Mouse (Mus musculus): ENCODE measurements around the gene Pde11a. TPM values are rescaled to one million over a fixed set of nuclear protein-coding genes. Genes with fewer than 3 reads are reported as not detected.

The Pde11a gene
- total RNA-seq, 2 experiments from 2014 or later = 0.16 to 0.30 TPM

GRCm38 (mm10) chr2:76057555-76057954 is 281.0 kb downstream of the Pde11a start:
- DNase-seq = no peak

GRCm38 (mm10) chr2:76053748-76054331 is 284.7 kb downstream of the Pde11a start:
- DNase-seq = no peak

- no peak for DNase-seq
Observed at GRCm38 (mm10) chr2:76052897-76053505, 285.6 kb downstream of the Pde11a start.

GRCm38 (mm10) chr2:76051385-76051784 is 287.2 kb downstream of the Pde11a start:
- no peak for DNase-seq

- DNase-seq = no peak
Observed at GRCm38 (mm10) chr2:76050911-76051310, 287.7 kb downstream of the Pde11a start.

GRCm38 (mm10) chr2:76050092-76050491 is 288.5 kb downstream of the Pde11a start:
- peak; percentile 23 to 43 for DNase-seq

- DNase-seq = no peak
Observed at GRCm38 (mm10) chr2:76049529-76049928, 289.0 kb downstream of the Pde11a start.

GRCm38 (mm10) chr2:76047740-76048139 is 290.8 kb downstream of the Pde11a start:
- no peak for DNase-seq

- DNase-seq = no peak
Observed at GRCm38 (mm10) chr2:76042210-76042609, 296.4 kb downstream of the Pde11a start.

- DNase-seq = no peak
Observed at GRCm38 (mm10) chr2:76040116-76040515, 298.5 kb downstream of the Pde11a start.

GRCm38 (mm10) chr2:76030080-76030479 is 308.5 kb downstream of the Pde11a start:
- DNase-seq = peak; percentile 54 to 55

GRCm38 (mm10) chr2:76029081-76029901 is 309.3 kb downstream of the Pde11a start:
- peak; percentile 46 to 71 for DNase-seq

- DNase-seq = peak in 1 of 2 experiments; percentile 17
Observed at GRCm38 (mm10) chr2:76016890-76017289, 321.7 kb downstream of the Pde11a start.

- DNase-seq = no peak
Observed at GRCm38 (mm10) chr2:76016136-76016535, 322.4 kb downstream of the Pde11a start.

GRCm38 (mm10) chr2:76015460-76015859 is 323.1 kb downstream of the Pde11a start:
- no peak for DNase-seq

- DNase-seq = no peak
Observed at GRCm38 (mm10) chr2:76014659-76015058, 323.9 kb downstream of the Pde11a start.

GRCm38 (mm10) chr2:76006194-76006593 is 332.4 kb downstream of the Pde11a start:
- DNase-seq = no peak

- DNase-seq = no peak
Observed at GRCm38 (mm10) chr2:76002899-76003298, 335.7 kb downstream of the Pde11a start.

GRCm38 (mm10) chr2:76001392-76001791 is 337.2 kb downstream of the Pde11a start:
- peak; percentile 83 to 88 for DNase-seq

- peak in 1 of 2 experiments; percentile 18 for DNase-seq
Observed at GRCm38 (mm10) chr2:75999636-76000035, 338.9 kb downstream of the Pde11a start.

GRCm38 (mm10) chr2:75998692-75999091 is 339.9 kb downstream of the Pde11a start:
- DNase-seq = no peak

- DNase-seq = peak in 1 of 2 experiments; percentile 14
Observed at GRCm38 (mm10) chr2:75997726-75998125, 340.8 kb downstream of the Pde11a start.

GRCm38 (mm10) chr2:75994841-75995240 is 343.7 kb downstream of the Pde11a start:
- DNase-seq = no peak

Data from adrenal gland, postnatal 36 days (tissue).